Mouse (Mus musculus): ENCODE measurements at regions not wholly inside any gene's neighbourhood (a gene's known extent, or its start where the extent isn't known, plus 50 kb on each side); places are given as distances from the start of the nearest gene placed in this dataset.

DNA sequence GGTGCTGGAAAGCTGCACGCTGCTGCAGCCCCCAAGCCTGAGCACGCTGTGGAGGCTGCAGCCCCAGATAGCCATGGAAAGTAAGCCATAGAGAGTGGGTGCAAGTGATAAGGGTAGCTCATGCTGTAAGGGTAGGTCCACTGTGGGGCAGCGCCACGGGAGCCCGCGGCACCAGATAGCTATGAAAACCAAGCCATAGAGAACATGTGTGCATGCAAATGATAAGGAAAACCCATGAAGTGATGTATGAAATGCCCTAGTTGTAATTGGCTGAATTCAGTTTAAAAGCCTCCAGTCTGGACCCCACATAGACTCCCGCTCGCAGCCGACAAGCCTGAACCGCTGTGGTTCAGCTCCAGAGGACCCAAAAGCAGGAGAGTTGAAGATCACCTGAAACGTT lies 58.8 kb upstream of the L3mbtl3 start:
- WGBS: 84% methylated on average over 11 of the region's 11 CpGs
- H3K4me3 ChIP-seq (ENCODE audit: low read depth, low read length): no peak overlapping the region
- H3K4me2 ChIP-seq (ENCODE audit: low read depth, low read length): no peak overlapping the region
- no peaks in the 10 kb centered on the region for H3K27me3 ChIP-seq (ENCODE audit: control insufficient read depth, insufficient read depth, low read length)
- DNase-seq (ENCODE audit: low spot score) (no peak), ATAC-seq (ENCODE audit: insufficient read depth, low read depth) (no peak)
- no peak overlapping the region for H3K27ac ChIP-seq (ENCODE audit: low read depth)
- H3K9ac ChIP-seq (replicated peaks; ENCODE audit: low read depth, low read length): no peak overlapping the region
- TF ChIP-seq CTCF (IDR thresholded peaks at IDR 0.05; ENCODE audit: low read depth) (no peak), EP300 (IDR thresholded peaks at IDR 0.05; ENCODE audit: low read depth) (no peak)
- 0 out of 2 replicates have a peak, but pooled peaks cover 6% of the 10 kb centered on the region for H3K9me3 ChIP-seq (replicated peaks; ENCODE audit: control insufficient read depth, low read length)
- H3K4me1 ChIP-seq (ENCODE audit: control insufficient read depth, insufficient read depth): no peaks in the 10 kb centered on the region
- H3K36me3 ChIP-seq (replicated peaks; ENCODE audit: control insufficient read depth, insufficient read depth, low read length): no peaks in the 10 kb centered on the region

DNA sequence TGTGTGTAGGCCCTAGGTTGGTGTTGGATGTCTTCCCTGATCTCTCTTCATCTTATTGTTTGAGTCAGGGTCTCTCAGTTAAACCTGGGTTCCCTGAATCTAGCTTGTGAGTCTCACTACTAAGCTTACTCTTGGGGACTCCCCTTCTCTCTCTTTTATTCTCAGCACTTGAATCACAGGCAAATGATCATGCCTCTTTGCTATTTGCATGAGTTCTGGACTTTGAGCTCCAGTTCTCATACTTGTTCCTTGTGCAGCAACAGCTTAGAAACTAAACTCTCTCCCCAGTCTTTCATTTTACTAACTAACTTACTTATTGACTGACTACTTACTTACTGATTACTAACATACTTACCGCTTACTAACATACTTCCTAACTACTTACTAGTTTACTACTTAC lies 64.9 kb upstream of the L3mbtl3 start:
- Histone ChIP-seq H3K4me1 (ENCODE audit: control insufficient read depth, insufficient read depth) (no peaks in the 10 kb centered on the region), H3K27me3 (ENCODE audit: control insufficient read depth, insufficient read depth, low read length) (no peaks in the 10 kb centered on the region), H3K9me3 (replicated peaks; ENCODE audit: control insufficient read depth, low read length) (0 out of 2 replicates have a peak, but pooled peaks cover 6% of the 10 kb centered on the region), H3K4me3 (ENCODE audit: low read depth, low read length) (no peak overlapping the region), H3K27ac (ENCODE audit: low read depth) (no peak overlapping the region), H3K36me3 (replicated peaks; ENCODE audit: control insufficient read depth, insufficient read depth, low read length) (no peaks in the 10 kb centered on the region), H3K9ac (replicated peaks; ENCODE audit: low read depth, low read length) (no peak overlapping the region), H3K4me2 (ENCODE audit: low read depth, low read length) (no peak overlapping the region)
- 94% methylated on average over 1 of the region's 1 CpGs for WGBS
- TF ChIP-seq CTCF (IDR thresholded peaks at IDR 0.05; ENCODE audit: low read depth): no peak
- TF ChIP-seq EP300 (IDR thresholded peaks at IDR 0.05; ENCODE audit: low read depth): no peak
- DNase-seq (ENCODE audit: low spot score): no peak
- no peak for ATAC-seq (ENCODE audit: insufficient read depth, low read depth)

DNA sequence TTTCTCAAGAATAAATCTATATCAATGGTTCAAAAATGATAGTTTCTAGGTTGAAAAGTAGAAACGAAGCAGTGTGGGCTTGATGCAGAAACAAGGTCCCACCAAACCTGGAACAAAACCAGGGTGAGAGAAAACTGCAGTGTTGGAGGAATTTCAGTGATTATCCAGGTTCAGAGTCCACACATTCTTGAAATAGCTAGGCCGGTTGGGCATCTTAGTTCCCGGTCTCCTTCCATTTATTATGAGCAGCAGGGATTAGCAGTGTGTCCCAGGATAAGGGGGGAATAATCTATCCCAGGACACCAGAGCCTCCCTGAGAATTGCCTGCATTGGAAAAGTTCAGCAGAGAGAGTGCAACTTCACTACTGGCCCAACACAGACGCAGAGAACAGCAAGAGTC lies 108.5 kb upstream of the L3mbtl3 start:
- Histone ChIP-seq H3K27ac (ENCODE audit: low read depth) (no peak overlapping the region), H3K4me3 (ENCODE audit: low read depth, low read length) (no peak overlapping the region), H3K9me3 (replicated peaks; ENCODE audit: control insufficient read depth, low read length) (no peaks in the 10 kb centered on the region), H3K4me2 (ENCODE audit: low read depth, low read length) (no peak overlapping the region), H3K27me3 (ENCODE audit: control insufficient read depth, insufficient read depth, low read length) (no peaks in the 10 kb centered on the region), H3K9ac (replicated peaks; ENCODE audit: low read depth, low read length) (no peak overlapping the region), H3K36me3 (replicated peaks; ENCODE audit: control insufficient read depth, insufficient read depth, low read length) (no peaks in the 10 kb centered on the region), H3K4me1 (ENCODE audit: control insufficient read depth, insufficient read depth) (no peaks in the 10 kb centered on the region)
- ATAC-seq (ENCODE audit: insufficient read depth, low read depth) (no peak), DNase-seq (ENCODE audit: low spot score) (no peak)
- TF ChIP-seq EP300 (IDR thresholded peaks at IDR 0.05; ENCODE audit: low read depth) (no peak), CTCF (IDR thresholded peaks at IDR 0.05; ENCODE audit: low read depth) (no peak)
- 39% methylated on average over 4 of the region's 4 CpGs for WGBS

DNA sequence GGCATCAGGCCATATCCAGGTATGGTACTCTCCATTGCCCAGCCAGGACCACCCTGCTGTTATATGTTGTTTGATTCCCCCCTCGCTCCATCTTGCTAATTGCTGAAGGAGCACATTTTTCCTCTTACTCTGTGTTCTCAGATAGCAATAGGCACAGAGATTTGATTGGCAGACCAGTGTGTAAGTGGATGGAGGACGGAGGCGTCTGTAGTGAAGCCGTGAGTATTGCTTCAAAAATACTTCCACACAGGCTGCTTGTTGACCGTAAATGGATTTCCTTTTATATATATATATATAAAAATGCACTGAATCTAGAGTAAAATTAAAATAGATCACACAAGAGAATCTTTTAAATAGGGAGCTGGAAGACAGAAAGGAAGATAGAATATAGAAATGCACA lies 115.6 kb upstream of the L3mbtl3 start:
- H3K27ac ChIP-seq (ENCODE audit: low read depth): no peak overlapping the region
- DNase-seq (ENCODE audit: low spot score): no peak
- H3K36me3 ChIP-seq (replicated peaks; ENCODE audit: control insufficient read depth, insufficient read depth, low read length): no peaks in the 10 kb centered on the region
- ATAC-seq (ENCODE audit: insufficient read depth, low read depth): no peak
- WGBS: 81% methylated on average over 5 of the region's 5 CpGs
- H3K9me3 ChIP-seq (replicated peaks; ENCODE audit: control insufficient read depth, low read length): no peaks in the 10 kb centered on the region
- H3K27me3 ChIP-seq (ENCODE audit: control insufficient read depth, insufficient read depth, low read length): no peaks in the 10 kb centered on the region
- H3K4me2 ChIP-seq (ENCODE audit: low read depth, low read length): no peak overlapping the region
- no peak overlapping the region for H3K4me3 ChIP-seq (ENCODE audit: low read depth, low read length)
- H3K9ac ChIP-seq (replicated peaks; ENCODE audit: low read depth, low read length): no peak overlapping the region
- TF ChIP-seq CTCF (IDR thresholded peaks at IDR 0.05; ENCODE audit: low read depth) (no peak), EP300 (IDR thresholded peaks at IDR 0.05; ENCODE audit: low read depth) (no peak)
- 0 out of 2 replicates have a peak, but pooled peaks cover 4% of the 10 kb centered on the region for H3K4me1 ChIP-seq (ENCODE audit: control insufficient read depth, insufficient read depth)

DNA sequence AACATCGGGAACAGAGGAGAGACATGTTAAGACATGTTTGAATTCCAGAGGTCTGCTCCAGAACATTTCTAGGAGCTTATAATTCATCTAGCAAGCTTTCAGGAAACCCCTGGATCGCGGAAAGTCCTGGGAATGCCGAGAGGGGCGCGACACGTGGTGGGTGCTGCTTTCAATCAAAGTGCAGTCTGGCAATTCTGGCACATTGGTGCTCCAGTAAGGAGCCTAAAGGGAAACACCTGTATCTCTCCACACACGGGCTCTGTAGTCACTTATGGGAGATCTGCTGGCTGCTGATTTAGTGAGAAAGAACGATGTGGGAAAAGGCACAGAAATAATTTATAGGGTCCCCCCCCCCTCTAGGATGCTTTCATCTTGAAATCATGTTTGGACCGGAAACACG lies 116.4 kb upstream of the L3mbtl3 start:
- Histone ChIP-seq H3K27me3 (ENCODE audit: control insufficient read depth, insufficient read depth, low read length) (no peaks in the 10 kb centered on the region), H3K4me1 (ENCODE audit: control insufficient read depth, insufficient read depth) (0 out of 2 replicates have a peak, but pooled peaks cover 4% of the 10 kb centered on the region)
- DNase-seq (ENCODE audit: low spot score): no peak

DNA sequence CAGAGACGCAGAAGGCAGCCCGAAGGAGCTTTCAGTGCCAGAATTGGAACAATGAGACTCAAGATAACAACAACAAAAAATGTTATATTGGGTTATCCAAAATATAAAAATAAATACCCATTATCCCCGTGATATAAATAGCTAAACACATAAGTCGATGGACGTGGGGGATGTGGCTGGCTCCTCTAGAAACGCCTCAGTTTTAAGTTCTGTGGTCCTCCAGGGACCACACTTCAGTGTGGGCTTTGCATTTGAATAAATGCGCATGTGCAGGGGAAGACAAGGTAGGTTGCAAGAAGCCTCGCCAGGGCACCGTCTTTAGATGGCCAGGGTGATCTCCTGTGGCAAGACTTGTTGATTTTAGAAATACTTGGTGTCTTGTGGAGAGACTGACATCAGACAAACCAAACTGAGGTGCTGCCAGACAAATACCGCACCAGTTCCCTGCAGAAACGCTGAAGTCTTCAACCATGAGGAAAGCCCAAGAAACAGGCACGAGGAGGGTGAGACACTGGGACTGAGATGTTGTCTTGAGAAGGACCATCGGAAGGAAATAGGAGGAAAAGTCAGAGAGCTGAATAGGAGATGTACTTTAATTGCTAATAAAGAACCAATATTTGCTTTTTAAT lies 117.2 kb upstream of the L3mbtl3 start:
- TF ChIP-seq EP300 (IDR thresholded peaks at IDR 0.05; ENCODE audit: low read depth) (no peak), CTCF (IDR thresholded peaks at IDR 0.05; ENCODE audit: low read depth) (no peak)
- 0 out of 2 replicates have a peak, but pooled peaks cover 4% of the 10 kb centered on the region for H3K4me1 ChIP-seq (ENCODE audit: control insufficient read depth, insufficient read depth)
- H3K4me2 ChIP-seq (ENCODE audit: low read depth, low read length): no peak overlapping the region
- DNase-seq (ENCODE audit: low spot score): no peak
- WGBS: 59% methylated on average over 13 of the region's 13 CpGs
- no peak overlapping the region for H3K27ac ChIP-seq (ENCODE audit: low read depth)
- no peak overlapping the region for H3K9ac ChIP-seq (replicated peaks; ENCODE audit: low read depth, low read length)
- no peaks in the 10 kb centered on the region for H3K9me3 ChIP-seq (replicated peaks; ENCODE audit: control insufficient read depth, low read length)
- no peaks in the 10 kb centered on the region for H3K36me3 ChIP-seq (replicated peaks; ENCODE audit: control insufficient read depth, insufficient read depth, low read length)
- no peak for ATAC-seq (ENCODE audit: insufficient read depth, low read depth)
- H3K4me3 ChIP-seq (ENCODE audit: low read depth, low read length): no peak overlapping the region
- no peaks in the 10 kb centered on the region for H3K27me3 ChIP-seq (ENCODE audit: control insufficient read depth, insufficient read depth, low read length)

More for the DNA sequence above, 116.4 kb upstream of the L3mbtl3 start:
- ATAC-seq (ENCODE audit: insufficient read depth, low read depth): no peak
- Histone ChIP-seq H3K4me3 (ENCODE audit: low read depth, low read length) (no peak overlapping the region), H3K4me2 (ENCODE audit: low read depth, low read length) (no peak overlapping the region), H3K36me3 (replicated peaks; ENCODE audit: control insufficient read depth, insufficient read depth, low read length) (no peaks in the 10 kb centered on the region), H3K9ac (replicated peaks; ENCODE audit: low read depth, low read length) (no peak overlapping the region), H3K27ac (ENCODE audit: low read depth) (no peak overlapping the region), H3K9me3 (replicated peaks; ENCODE audit: control insufficient read depth, low read length) (no peaks in the 10 kb centered on the region)
- no peak for TF ChIP-seq CTCF (IDR thresholded peaks at IDR 0.05; ENCODE audit: low read depth)
- TF ChIP-seq EP300 (IDR thresholded peaks at IDR 0.05; ENCODE audit: low read depth): no peak
- WGBS: 47% methylated on average over 11 of the region's 11 CpGs
